Mouse (Mus musculus) G1E (cell line): ENCODE results near the gene Rnf187. TPM values are rescaled to one million over a fixed set of nuclear protein-coding genes. Genes with fewer than 3 reads are reported as not detected.
A peak's percentile ranks its signal among the peaks of the same experiment; 100 is the strongest.

Experiments
- ATAC-seq: 2 replicates; pipeline ENCODE4 v1.8.0; 2016; ENCODE audit warnings: mild to moderate bottlenecking; ENCODE audit not compliant: insufficient number of reproducible peaks, poor library complexity, low FRiP score, severe bottlenecking; ENCODE audit errors: extremely low read depth
- DNase-seq: peaks from one replicate; pipeline ENCODE4 v3.0.0; 2012; ENCODE audit warnings: low spot score
- H3K27me3 ChIP-seq: 2 replicates; pipeline ENCODE4 v1.6.1; 2012; ENCODE audit warnings: mild to moderate bottlenecking, low read length, inconsistent platforms; ENCODE audit not compliant: insufficient read depth
- H3K36me3 ChIP-seq: replicated peaks from 2 replicates; pipeline ENCODE3; 2012; ENCODE audit warnings: mild to moderate bottlenecking, inconsistent platforms
- H3K4me1 ChIP-seq: 2 replicates; pipeline ENCODE4 v1.6.1; 2012; ENCODE audit warnings: low read depth, low read length, inconsistent platforms, mixed read lengths; ENCODE audit not compliant: insufficient read depth
- H3K4me3 ChIP-seq: 2 replicates; pipeline ENCODE4 v1.5.1; 2012; ENCODE audit warnings: low read depth, mild to moderate bottlenecking, inconsistent platforms, low read length, moderate library complexity, mixed read lengths
- H3K9me3 ChIP-seq: replicated peaks from 2 replicates; pipeline ENCODE4 v1.6.1; 2012; ENCODE audit warnings: inconsistent platforms
- CTCF ChIP-seq: IDR thresholded peaks from 2 replicates; pipeline ENCODE4 v1.5.1; 2012; ENCODE audit warnings: low read depth, low read length, inconsistent platforms, mixed read lengths
- GATA1 ChIP-seq: IDR thresholded peaks from 2 replicates; pipeline ENCODE4 v1.6.1; 2012; ENCODE audit warnings: borderline replicate concordance, low read length, inconsistent platforms, mixed read lengths
- GATA2 ChIP-seq: IDR thresholded peaks from 2 replicates; pipeline ENCODE4 v1.6.1; 2012; ENCODE audit warnings: low read depth, low read length, inconsistent platforms, borderline replicate concordance
- POLR2AphosphoS5 ChIP-seq: IDR thresholded peaks from 2 replicates; pipeline ENCODE4 v1.6.1; 2012; ENCODE audit warnings: low read depth, low read length, inconsistent platforms; ENCODE audit not compliant: insufficient replicate concordance
- TAL1 ChIP-seq: conservative IDR thresholded peaks from 2 replicates; pipeline ENCODE4 v1.6.1; 2012; ENCODE audit warnings: low read depth, low read length, inconsistent platforms, mixed read lengths
- polyA plus RNA-seq: library from polyadenylated mRNA; stranded (reverse); fragments of >175 nt; gene quantifications from 2 replicates; pipeline ENCODE4 v1.2.3, GENCODE M21; 2012
- total RNA-seq, 2 experiments: library from RNA; stranded (forward) in 1 of 2; stranded (reverse) in 1 of 2; fragments of 200-1000 nt in 1 of 2; fragments of >200 nt in 1 of 2; fragmentation: Nextera tagmentation in 1 of 2; gene quantifications; 2 replicates each; pipeline ENCODE4 v1.2.3; 2014 to 2017

The Rnf187 gene
- total and polyA plus RNA-seq, 3 experiments = 55.7 to 225 (median 72.8) TPM

DNA sequence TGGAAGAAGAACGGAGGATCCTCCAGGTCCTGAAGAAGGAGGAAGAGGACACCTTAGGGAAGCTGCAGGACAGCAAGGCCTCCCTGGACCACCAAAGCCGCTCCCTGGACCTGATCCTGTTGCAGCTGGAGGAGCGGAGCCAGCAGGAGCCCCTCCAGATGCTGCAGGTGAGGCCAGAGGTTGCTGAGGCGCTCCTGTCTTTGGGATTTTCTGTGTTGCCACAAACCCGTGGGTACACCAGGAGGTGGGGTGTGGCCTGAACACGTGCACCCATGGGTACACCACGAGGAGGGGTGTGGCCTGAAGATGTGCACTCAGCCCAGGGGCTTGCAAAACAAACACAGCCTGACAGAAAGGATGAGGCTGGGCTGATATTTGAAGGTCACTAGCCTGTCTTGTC, 29.8 kb upstream of the Rnf187 start:
- DNase-seq (no peak), ATAC-seq (no peak)
- Histone ChIP-seq H3K4me3 (no peak overlapping the region; the same call in 1 of the 2 replicates), H3K27me3 (no peaks in the 10 kb centered on the region), H3K9me3 (no peaks in the 10 kb centered on the region), H3K36me3 (peaks cover 76% of the 10 kb centered on the region), H3K4me1 (peaks cover 64% of the 10 kb centered on the region)
- TF ChIP-seq GATA2 = no peak

DNA sequence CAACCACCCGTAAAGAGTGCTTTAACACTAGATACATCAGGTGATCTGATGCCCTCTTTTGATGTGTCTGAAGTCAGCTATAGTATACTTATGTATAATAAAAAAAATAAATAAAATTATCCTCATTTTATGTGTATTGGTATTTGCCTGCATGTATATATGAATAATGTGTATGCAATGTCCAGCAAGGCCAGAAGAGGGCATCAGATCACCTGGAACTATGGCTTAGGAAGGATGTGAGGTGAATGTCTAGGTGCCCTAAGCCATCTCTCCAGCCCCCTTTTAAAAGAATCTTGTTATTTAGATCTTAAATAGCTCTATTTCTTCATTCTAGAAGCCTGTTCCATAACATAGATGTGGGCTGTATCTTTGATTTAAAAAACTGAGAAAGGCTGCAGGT, 28.6 kb upstream of the Rnf187 start:
- H3K4me1 ChIP-seq = peaks cover 66% of the 10 kb centered on the region
- TF ChIP-seq CTCF (0 out of 2 replicates have a peak, but pooled peaks have one; percentile 6), POLR2AphosphoS5 (no peak)
- ATAC-seq (no peak), DNase-seq (no peak)
- no peaks in the 10 kb centered on the region for H3K9me3 ChIP-seq
- peaks cover 73% of the 10 kb centered on the region for H3K36me3 ChIP-seq
- no peaks in the 10 kb centered on the region for H3K27me3 ChIP-seq
- no peak overlapping the region for H3K4me3 ChIP-seq

DNA sequence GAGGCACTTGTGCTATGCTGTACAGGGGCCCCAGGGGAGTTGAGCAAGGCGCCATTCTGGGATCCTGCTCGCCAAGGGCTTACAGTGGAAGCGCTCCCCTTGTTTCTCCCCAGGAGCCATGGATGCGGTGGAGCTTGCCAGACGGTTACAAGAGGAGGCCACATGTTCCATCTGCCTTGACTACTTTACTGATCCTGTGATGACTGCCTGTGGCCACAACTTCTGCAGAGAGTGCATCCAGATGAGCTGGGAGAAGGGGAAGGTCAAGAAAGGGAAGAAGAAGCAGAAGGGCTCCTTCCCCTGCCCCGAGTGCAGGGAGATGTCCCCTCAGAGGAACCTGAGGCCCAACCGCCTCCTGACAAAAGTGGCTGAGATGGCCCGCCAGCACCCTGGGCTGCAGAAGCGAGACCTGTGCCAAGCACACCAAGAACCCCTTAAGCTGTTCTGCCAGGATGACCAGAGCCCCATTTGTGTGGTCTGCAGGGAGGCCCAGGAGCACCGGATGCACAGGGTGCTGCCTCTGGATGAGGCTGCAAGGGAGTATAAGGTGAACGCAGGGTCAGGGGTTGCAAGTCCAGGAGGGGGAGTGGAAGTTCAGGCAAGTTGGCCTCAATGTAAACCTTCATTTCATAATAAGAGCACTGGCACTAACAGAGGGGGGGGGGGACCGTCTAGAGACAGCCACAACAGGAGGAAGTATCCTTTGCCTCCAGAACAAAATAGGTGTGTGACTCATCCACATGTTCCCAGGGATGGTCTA, 26.5 kb upstream of the Rnf187 start:
- Histone ChIP-seq H3K4me1 (peaks cover 45% of the 10 kb centered on the region), H3K9me3 (peaks cover 6% of the 10 kb centered on the region), H3K27me3 (no peaks in the 10 kb centered on the region; the same call in 1 of the 2 replicates), H3K36me3 (peaks cover 60% of the 10 kb centered on the region), H3K4me3 (peak overlapping the region; percentile 30; the same call in 1 of the 2 replicates)
- ATAC-seq = no peak
- TF ChIP-seq CTCF = no peak
- no peak for TF ChIP-seq GATA1
- no peak for DNase-seq

DNA sequence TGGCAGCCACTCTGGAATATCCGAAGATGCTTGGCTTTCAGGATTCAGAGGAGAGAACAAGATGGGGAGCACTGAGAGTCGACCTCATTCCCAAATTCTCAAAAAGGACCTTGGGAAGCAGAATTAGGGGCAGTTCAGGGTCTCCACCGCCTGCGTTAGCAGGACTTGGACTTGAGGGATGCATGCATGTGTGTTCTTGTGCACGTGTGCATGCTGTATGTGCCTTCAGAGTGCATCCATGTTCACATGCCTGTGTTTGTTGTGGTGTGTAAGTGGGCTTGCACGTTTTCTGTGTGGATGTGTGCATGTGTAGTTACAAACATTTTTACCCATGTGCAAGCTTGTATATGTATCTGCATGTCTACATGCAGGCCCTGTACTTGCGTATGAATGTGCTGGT, 25.5 kb upstream of the Rnf187 start:
- DNase-seq = no peak
- H3K27me3 ChIP-seq = no peaks in the 10 kb centered on the region; the same call in 1 of the 2 replicates
- peaks cover 39% of the 10 kb centered on the region for H3K4me1 ChIP-seq
- H3K4me3 ChIP-seq = no peak overlapping the region
- TF ChIP-seq CTCF = no peak
- TF ChIP-seq POLR2AphosphoS5 = no peak
- no peak for TF ChIP-seq TAL1
- TF ChIP-seq GATA1 = no peak
- TF ChIP-seq GATA2 = no peak
- no peak for ATAC-seq
- H3K9me3 ChIP-seq = peaks cover 6% of the 10 kb centered on the region
- H3K36me3 ChIP-seq = peaks cover 50% of the 10 kb centered on the region

DNA sequence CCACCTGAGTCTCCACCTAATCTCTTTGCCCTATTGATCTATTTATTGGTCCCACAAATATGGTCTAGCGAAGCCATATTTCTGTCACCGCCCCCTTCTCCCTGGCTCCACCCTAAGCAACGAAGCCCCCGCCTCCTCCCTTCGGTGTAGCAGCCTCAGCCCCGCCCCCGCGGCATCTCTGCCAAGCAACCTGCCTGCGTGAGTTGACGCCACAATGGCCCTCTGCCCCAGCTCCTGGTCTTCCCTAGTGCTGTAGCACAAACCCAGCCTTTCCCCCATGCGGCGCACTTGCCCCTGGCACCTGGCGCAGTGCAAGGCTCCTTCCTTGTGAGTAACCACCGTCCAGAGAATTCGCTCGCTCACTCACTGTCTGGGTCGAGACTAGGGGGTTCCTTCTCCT, 24.8 kb upstream of the Rnf187 start:
- ATAC-seq = no peak
- H3K27me3 ChIP-seq = no peaks in the 10 kb centered on the region; the same call in 1 of the 2 replicates
- DNase-seq = no peak
- TF ChIP-seq CTCF = no peak
- no peak for TF ChIP-seq POLR2AphosphoS5
- TF ChIP-seq GATA1 = no peak
- TF ChIP-seq TAL1 = no peak
- no peak for TF ChIP-seq GATA2
- peaks cover 37% of the 10 kb centered on the region for H3K4me1 ChIP-seq
- no peak overlapping the region for H3K4me3 ChIP-seq
- peaks cover 45% of the 10 kb centered on the region for H3K36me3 ChIP-seq
- H3K9me3 ChIP-seq = peaks cover 6% of the 10 kb centered on the region

DNA sequence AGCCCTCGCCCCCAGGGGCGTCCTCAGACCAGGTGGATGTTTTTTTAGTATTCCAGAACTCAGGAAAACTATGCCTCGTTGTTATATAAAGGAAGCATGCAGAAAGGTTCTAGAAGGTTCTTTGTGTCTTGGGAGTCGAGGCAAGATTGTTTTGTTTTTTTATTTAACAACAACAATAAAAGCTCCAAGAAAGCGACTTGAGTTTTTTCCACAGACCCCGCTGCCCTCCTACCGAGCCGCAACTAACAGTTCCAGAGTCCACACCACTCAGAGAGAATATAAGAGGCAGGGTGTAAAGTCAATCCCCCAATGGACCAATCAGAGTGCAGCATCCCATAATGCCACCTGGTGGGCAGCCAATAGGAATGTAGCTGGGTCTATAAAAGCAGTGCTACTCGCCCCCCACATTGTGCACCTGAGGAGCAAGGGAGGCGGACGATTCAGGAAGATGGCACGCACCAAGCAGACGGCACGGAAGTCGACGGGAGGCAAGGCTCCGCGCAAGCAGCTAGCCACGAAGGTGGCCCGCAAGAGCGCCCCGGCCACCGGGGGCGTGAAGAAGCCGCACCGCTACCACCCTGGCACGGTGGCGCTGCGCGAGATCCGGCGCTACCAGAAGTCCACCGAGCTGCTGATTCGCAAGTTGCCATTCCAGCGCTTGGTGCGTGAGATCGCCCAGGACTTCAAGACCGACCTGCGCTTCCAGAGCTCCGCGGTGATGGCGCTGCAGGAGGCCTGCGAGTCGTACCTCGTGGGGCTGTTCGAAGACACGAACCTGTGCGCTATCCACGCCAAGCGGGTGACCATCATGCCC, 22.9 kb upstream of the Rnf187 start:
- Histone ChIP-seq H3K9me3 (peaks cover 6% of the 10 kb centered on the region), H3K4me3 (no peak overlapping the region; the same call in 1 of the 2 replicates), H3K27me3 (no peaks in the 10 kb centered on the region; the same call in 1 of the 2 replicates), H3K4me1 (peaks cover 48% of the 10 kb centered on the region), H3K36me3 (peaks cover 45% of the 10 kb centered on the region)
- TF ChIP-seq GATA1 = no peak
- TF ChIP-seq POLR2AphosphoS5 = no peak
- no peak for TF ChIP-seq GATA2
- TF ChIP-seq TAL1 = no peak
- no peak for TF ChIP-seq CTCF
- DNase-seq (no peak), ATAC-seq (no peak)
